Mouse (Mus musculus) limb, embryonic 13.5 days (tissue): ENCODE results near the gene N4bp1. TPM values are rescaled to one million over a fixed set of nuclear protein-coding genes. Genes with fewer than 3 reads are reported as not detected.

Experiments
- ATAC-seq: fragments of 200-750 bp; cut with Nextera tagmentation; 2 replicates; pipeline ENCODE4 v1.8.0; 2017; ENCODE audit warnings: low read depth, moderate number of reproducible peaks, moderate TSS enrichment; ENCODE audit not compliant: low FRiP score
- H3K27ac ChIP-seq: fragments of 300-500 bp; sonication (generic); 2 replicates; pipeline ENCODE4 v1.5.1; 2015; ENCODE audit warnings: inconsistent platforms, mild to moderate bottlenecking, moderate library complexity
- H3K27me3 ChIP-seq: fragments of 300-500 bp; sonication (generic); 2 replicates; pipeline ENCODE4 v1.6.1; 2015; ENCODE audit warnings: mild to moderate bottlenecking, inconsistent platforms
- H3K36me3 ChIP-seq: fragments of 300-500 bp; sonication (generic); 2 replicates; pipeline ENCODE4 v1.6.1; 2015; ENCODE audit warnings: inconsistent platforms, mild to moderate bottlenecking, moderate library complexity
- H3K4me1 ChIP-seq: fragments of 300-500 bp; sonication (generic); 2 replicates; pipeline ENCODE4 v1.6.1; 2015; ENCODE audit warnings: inconsistent platforms
- H3K4me2 ChIP-seq: fragments of 300-500 bp; sonication (generic); replicated peaks from 2 replicates; pipeline ENCODE4 v1.6.1; 2015; ENCODE audit warnings: inconsistent platforms, mild to moderate bottlenecking, moderate library complexity
- H3K4me3 ChIP-seq: fragments of 300-500 bp; sonication (generic); 2 replicates; pipeline ENCODE4 v1.5.1; 2015; ENCODE audit warnings: moderate library complexity, mild to moderate bottlenecking, inconsistent platforms
- H3K9ac ChIP-seq: fragments of 300-500 bp; sonication (generic); 2 replicates; pipeline ENCODE4 v1.6.1; 2015; ENCODE audit warnings: mild to moderate bottlenecking, inconsistent platforms
- H3K9me3 ChIP-seq: fragments of 300-500 bp; sonication (generic); 2 replicates; pipeline ENCODE4 v1.6.1; 2016; ENCODE audit warnings: inconsistent platforms
- WGBS: fragments of 180-500 bp; shearing (Covaris S2); methylation state at CpG from one replicate; pipeline ENCODE4 v1.1.7; 2015; 5-methylcytosine and 5-hydroxymethylcytosine counted together
- polyA plus RNA-seq: library from polyadenylated mRNA; unstranded; fragments of >200 nt; fragmentation: Nextera tagmentation; extraction: Ambion mirVana; gene quantifications from 2 replicates; pipeline ENCODE4 v1.2.1, GENCODE M21; 2015

N4bp1 gene
- polyA plus RNA-seq, 1 experiment from 2014 or later = 10.9 TPM

DNA sequence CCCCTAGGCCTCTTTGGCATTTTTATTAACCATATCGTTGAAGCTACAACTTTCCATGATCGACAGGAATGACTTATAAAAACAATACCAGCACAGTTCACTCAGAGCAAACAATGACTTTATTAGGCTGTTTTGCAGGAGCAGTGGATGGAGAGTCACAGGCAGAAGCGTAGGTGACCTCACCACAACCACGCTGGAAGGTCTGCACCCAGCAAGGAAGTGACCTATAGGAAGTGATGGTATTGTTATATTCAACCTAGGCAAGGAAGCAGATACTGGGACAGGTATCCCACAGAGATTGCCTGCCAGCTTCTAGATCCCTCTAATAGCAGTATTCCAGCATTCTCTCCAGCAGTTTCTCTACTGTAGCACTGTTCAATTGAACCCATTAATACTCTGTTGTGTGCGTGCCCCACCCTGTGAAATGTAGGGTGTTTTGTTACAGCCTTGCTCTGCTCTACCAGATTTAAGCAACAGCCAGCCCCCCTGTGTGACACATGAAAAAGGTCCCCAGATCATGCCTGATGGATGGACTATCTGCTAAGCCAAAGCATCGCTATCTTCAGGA, 9.2 kb upstream of the N4bp1 start:
- Histone ChIP-seq H3K4me2 (no peak overlapping the region), H3K9me3 (no peaks in the 10 kb centered on the region), H3K36me3 (no peaks in the 10 kb centered on the region), H3K4me3 (no peak overlapping the region), H3K9ac (no peak overlapping the region), H3K27ac (peak overlapping the region; percentile 4; the same call in 1 of the 2 replicates), H3K27me3 (no peaks in the 10 kb centered on the region), H3K4me1 (peaks cover 12% of the 10 kb centered on the region)
- 61% methylated on average over 6 of the region's 6 CpGs for WGBS
- no peak for ATAC-seq

GRCm38 (mm10) chr8:86893554-86893953, 8.5 kb upstream of the N4bp1 start:
- Histone ChIP-seq H3K9ac (no peak overlapping the region), H3K4me3 (no peak overlapping the region), H3K36me3 (no peaks in the 10 kb centered on the region), H3K4me2 (no peak overlapping the region), H3K27me3 (no peaks in the 10 kb centered on the region), H3K27ac (no peak overlapping the region; the same call in 1 of the 2 replicates), H3K4me1 (peaks cover 12% of the 10 kb centered on the region), H3K9me3 (no peaks in the 10 kb centered on the region)
- ATAC-seq = no peak
- 80% methylated on average over 4 of the region's 4 CpGs for WGBS

- Histone ChIP-seq H3K27me3 (no peaks in the 10 kb centered on the region), H3K4me3 (no peak overlapping the region), H3K9ac (no peak overlapping the region), H3K36me3 (no peaks in the 10 kb centered on the region), H3K27ac (no peak overlapping the region), H3K4me1 (peaks cover 12% of the 10 kb centered on the region), H3K9me3 (no peaks in the 10 kb centered on the region), H3K4me2 (no peak overlapping the region)
- ATAC-seq = no peak
- 85% methylated on average over 1 of the region's 1 CpGs for WGBS
These were observed 6.5 kb upstream of the N4bp1 start for GRCm38 (mm10) chr8:86891533-86891932.

DNA sequence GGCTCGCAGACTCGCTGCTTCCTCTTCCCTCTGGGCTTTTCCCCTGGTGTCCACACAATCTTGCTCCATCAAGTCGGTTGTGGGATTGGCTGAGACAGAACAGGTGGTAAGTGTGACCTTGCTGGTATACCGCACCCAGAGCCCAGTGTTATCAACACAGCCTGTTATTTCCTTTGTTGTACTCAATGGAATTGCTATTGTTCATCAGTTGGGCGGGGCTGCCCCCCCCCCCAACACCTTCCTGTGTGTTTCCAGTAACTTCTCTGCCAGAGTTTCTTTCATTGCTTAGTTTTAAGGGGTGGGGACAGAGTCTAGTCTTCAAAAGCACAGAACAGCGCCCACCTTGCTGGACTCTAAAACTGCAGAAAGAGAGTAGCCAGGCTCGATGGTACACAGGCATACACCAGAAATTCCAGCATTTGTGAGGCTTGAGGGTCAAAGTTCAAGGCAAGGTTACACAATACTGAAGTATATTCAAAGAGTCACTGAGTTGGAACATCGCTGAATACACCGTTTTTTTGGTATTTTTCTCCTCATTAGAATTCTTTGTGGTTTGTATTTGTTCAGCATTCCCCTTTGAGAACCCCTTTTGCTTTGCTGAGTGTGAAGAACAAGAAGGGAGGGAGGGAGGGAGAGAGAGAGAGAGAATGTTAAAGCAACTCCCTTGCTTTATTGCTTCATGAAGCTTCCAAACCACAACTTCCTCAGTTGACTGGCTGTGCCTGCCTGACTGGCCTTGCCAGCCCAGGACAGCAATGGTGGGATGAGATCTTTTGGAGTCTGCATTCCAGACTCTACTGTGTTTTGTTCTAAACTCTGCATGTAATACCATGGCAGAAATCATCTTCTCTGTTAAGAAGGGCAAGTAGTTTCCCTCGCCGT, 3.2 kb upstream of the N4bp1 start:
- no peak for ATAC-seq
- 78% methylated on average over 11 of the region's 11 CpGs for WGBS
- no peaks in the 10 kb centered on the region for H3K9me3 ChIP-seq
- no peak overlapping the region for H3K27ac ChIP-seq
- H3K36me3 ChIP-seq = no peaks in the 10 kb centered on the region
- H3K4me3 ChIP-seq = no peak overlapping the region
- H3K9ac ChIP-seq = no peak overlapping the region
- no peak overlapping the region for H3K4me2 ChIP-seq
- H3K27me3 ChIP-seq = no peaks in the 10 kb centered on the region
- peaks cover 14% of the 10 kb centered on the region for H3K4me1 ChIP-seq

GRCm38 (mm10) chr8:86884067-86884466, 991 bp downstream of the N4bp1 start:
- H3K27ac ChIP-seq = peak overlapping the region; percentile 92; the same call in 1 of the 2 replicates
- H3K4me1 ChIP-seq = peaks cover 32% of the 10 kb centered on the region
- WGBS = 1% methylated on average over 16 of the region's 16 CpGs
- no peaks in the 10 kb centered on the region for H3K27me3 ChIP-seq
- H3K36me3 ChIP-seq = peaks cover 6% of the 10 kb centered on the region
- H3K4me3 ChIP-seq = peak overlapping the region; percentile 96
- ATAC-seq = no peak
- H3K4me2 ChIP-seq = peak overlapping the region; percentile 91
- H3K9ac ChIP-seq = peak overlapping the region; percentile 94
- H3K9me3 ChIP-seq = no peaks in the 10 kb centered on the region

DNA sequence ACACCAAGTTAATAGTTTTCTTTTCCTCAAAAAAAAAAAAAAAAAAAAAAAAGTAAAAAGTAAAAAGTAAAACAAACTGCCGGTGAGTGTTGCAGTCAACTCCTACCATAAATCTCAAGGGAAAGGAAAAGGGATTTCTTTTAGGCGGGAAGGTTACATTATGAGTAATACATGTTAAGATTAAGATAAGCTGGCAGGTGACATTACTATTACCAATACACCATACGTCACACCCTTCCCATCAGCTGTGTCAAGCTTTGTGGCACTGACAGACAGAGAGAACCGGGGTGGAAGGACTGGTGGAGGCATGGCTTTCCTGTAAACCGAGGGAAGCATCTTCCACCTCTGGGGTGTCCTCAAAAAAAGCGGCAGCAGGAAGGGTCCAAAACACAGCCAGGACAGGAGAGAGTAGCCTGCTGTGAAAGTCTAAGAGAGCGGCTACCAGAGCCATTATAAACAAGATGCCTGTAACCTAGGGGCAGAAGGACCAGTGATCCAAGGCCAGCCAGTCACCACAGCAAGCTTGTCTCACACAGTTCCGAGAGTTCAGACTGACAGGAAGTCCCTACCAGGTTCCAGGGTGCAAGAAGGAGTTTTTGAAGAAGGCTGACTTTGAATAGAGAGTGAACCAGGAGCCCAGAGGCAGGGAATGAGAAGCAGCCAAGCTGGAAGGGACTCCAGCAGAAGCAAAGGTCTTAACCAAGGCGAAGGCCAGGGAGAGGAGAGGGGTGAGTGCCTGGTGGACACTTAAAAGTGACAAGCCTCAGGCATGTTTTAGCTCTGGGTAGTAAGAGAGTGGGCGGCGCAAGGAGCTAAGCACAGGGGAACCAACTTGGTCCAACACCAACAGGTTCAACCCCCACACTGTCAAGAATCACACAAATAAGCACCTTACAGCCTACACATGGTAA, 2.2 kb downstream of the N4bp1 start:
- peaks cover 6% of the 10 kb centered on the region for H3K36me3 ChIP-seq
- H3K27ac ChIP-seq = no peak overlapping the region
- no peak for ATAC-seq
- no peaks in the 10 kb centered on the region for H3K9me3 ChIP-seq
- H3K4me1 ChIP-seq = peaks cover 32% of the 10 kb centered on the region
- peak overlapping the region; percentile 96 for H3K4me3 ChIP-seq
- H3K27me3 ChIP-seq = no peaks in the 10 kb centered on the region
- 69% methylated on average over 11 of the region's 11 CpGs for WGBS
- H3K4me2 ChIP-seq = peak overlapping the region; percentile 91
- H3K9ac ChIP-seq = peak overlapping the region; percentile 94

GRCm38 (mm10) chr8:86881951-86882350, 3.1 kb downstream of the N4bp1 start:
- H3K9ac ChIP-seq = peak overlapping the region; percentile 45; the same call in 1 of the 2 replicates
- 46% methylated on average over 9 of the region's 9 CpGs for WGBS
- H3K9me3 ChIP-seq = no peaks in the 10 kb centered on the region

DNA sequence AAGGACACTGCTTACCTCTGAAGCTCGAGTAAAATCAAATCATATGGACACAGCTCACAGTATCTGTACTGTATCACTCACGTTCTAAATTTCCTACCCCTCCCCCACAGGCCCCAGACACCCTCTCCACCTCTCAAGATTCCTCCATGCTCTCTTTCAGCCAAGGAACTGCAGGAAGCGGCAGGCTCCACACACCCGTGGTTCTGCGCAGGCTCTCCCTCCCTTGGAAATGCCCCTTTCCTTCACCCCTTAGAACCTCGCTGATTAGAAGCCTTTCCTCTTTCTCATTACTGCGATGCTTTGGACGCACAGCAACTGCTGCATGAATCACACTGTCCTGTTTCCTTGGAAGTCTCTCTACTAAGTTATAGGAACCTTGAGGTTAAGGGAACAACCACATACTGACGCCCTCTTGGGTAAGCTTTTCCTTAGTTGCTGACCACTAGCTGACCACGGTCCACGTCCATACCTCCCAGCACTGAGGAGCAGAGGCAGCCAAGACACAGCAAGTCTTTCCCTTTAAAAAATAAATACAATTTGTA, 3.9 kb downstream of the N4bp1 start:
- Histone ChIP-seq H3K4me1 (peaks cover 32% of the 10 kb centered on the region), H3K36me3 (peaks cover 6% of the 10 kb centered on the region), H3K9ac (no peak overlapping the region), H3K27ac (peak overlapping the region; percentile 28; the same call in 1 of the 2 replicates), H3K4me3 (no peak overlapping the region), H3K9me3 (no peaks in the 10 kb centered on the region), H3K27me3 (no peaks in the 10 kb centered on the region), H3K4me2 (0 out of 2 replicates have a peak overlapping the region, but pooled peaks have one; percentile 40)
- WGBS = 82% methylated on average over 11 of the region's 11 CpGs
- no peak for ATAC-seq

More at GRCm38 (mm10) chr8:86881951-86882350, 3.1 kb downstream of the N4bp1 start:
- ATAC-seq = no peak
- peaks cover 32% of the 10 kb centered on the region for H3K4me1 ChIP-seq
- 0 out of 2 replicates have a peak overlapping the region, but pooled peaks have one; percentile 10 for H3K4me3 ChIP-seq
- peak overlapping the region; percentile 40 for H3K4me2 ChIP-seq
- no peaks in the 10 kb centered on the region for H3K27me3 ChIP-seq
- H3K36me3 ChIP-seq = peaks cover 6% of the 10 kb centered on the region
- H3K27ac ChIP-seq = peak overlapping the region; percentile 28; the same call in 1 of the 2 replicates

- peaks cover 6% of the 10 kb centered on the region for H3K36me3 ChIP-seq
- WGBS = 87% methylated on average over 2 of the region's 2 CpGs
- peaks cover 33% of the 10 kb centered on the region for H3K4me1 ChIP-seq
- no peak for ATAC-seq
- H3K4me2 ChIP-seq = no peak overlapping the region
- H3K9me3 ChIP-seq = no peaks in the 10 kb centered on the region
- H3K9ac ChIP-seq = no peak overlapping the region
- H3K4me3 ChIP-seq = no peak overlapping the region
- no peak overlapping the region for H3K27ac ChIP-seq
- H3K27me3 ChIP-seq = no peaks in the 10 kb centered on the region
These were observed 8.2 kb downstream of the N4bp1 start for GRCm38 (mm10) chr8:86876831-86877230.

GRCm38 (mm10) chr8:86874055-86874454, 11.0 kb downstream of the N4bp1 start:
- Histone ChIP-seq H3K4me2 (no peak overlapping the region), H3K4me1 (peaks cover 29% of the 10 kb centered on the region), H3K9me3 (no peaks in the 10 kb centered on the region), H3K27ac (no peak overlapping the region), H3K27me3 (no peaks in the 10 kb centered on the region), H3K4me3 (no peak overlapping the region), H3K9ac (no peak overlapping the region), H3K36me3 (no peaks in the 10 kb centered on the region)
- no peak for ATAC-seq
- WGBS = 83% methylated on average over 2 of the region's 2 CpGs

GRCm38 (mm10) chr8:86873151-86873550, 11.9 kb downstream of the N4bp1 start:
- no peaks in the 10 kb centered on the region for H3K27me3 ChIP-seq
- peaks cover 29% of the 10 kb centered on the region for H3K4me1 ChIP-seq
- WGBS = 71% methylated on average over 2 of the region's 2 CpGs
- ATAC-seq = no peak
- H3K4me2 ChIP-seq = no peak overlapping the region
- no peak overlapping the region for H3K4me3 ChIP-seq
- no peaks in the 10 kb centered on the region for H3K36me3 ChIP-seq
- H3K27ac ChIP-seq = no peak overlapping the region
- no peak overlapping the region for H3K9ac ChIP-seq
- no peaks in the 10 kb centered on the region for H3K9me3 ChIP-seq
